Mouse (Mus musculus): Measurements from ENCODE around the gene Btbd19.

Gene Btbd19

DNA sequence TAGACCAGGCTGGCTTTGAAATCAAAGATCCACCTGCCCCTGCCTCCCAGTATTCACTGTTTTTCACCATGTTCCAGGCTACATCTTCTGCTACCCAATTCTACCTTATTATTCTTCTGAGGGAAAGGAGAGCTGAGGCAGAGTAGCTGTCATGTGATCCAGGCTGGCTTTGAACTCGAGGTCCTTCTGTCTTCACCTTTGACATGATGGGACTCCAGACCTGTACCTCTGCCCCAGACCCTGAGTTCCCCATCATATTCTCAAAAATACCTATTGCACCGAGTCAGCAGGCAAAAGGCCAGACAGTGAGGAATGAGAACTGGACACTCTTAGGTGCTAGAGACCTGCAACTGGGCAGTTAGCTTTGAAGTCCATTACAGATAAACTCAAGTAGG is 9.1 kb upstream of the Btbd19 start:
- no peak for DNase-seq (ENCODE audit: low spot score)

DNA sequence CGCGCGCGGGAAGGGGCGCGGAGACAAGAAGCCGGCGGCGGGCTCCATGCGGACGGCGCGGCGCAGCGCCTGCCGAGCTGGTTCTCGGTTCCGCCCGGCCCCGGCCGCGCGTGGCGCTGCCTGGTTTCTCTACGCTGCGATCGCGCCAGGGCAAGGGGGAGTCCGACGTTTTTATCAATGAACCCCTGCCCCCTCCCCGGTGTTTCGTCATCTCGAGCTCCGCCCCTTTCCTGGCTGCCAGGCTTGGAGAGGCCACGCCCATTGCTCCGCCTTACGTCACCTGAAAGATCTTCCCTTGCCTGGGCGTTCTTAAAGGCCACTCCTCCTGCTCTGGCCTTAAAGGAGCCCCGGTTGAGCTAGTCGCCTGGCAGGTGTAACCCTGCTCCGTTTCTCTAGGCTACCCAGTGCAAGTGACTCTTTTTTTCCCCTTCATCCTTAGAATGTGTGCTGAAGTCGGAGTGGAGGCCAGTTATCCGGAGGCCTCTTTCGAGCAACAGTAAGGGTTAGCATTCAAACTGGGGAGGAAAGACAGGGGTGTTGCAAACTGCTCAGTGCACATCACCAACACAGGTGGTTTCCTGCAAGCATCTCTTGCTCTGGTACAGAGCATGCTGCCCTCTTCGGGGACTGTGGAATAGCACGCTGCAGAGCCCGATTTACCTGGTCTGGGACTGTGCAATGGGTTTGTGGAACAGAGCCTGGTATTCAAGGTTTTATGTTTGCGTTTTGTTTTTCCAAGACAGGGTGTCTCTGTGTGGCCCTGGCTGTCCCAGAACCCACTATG is 8.5 kb upstream of the Btbd19 start, which contains the start of gene Plk3:
Plk3 (minus strand) TSS at position 147 of the 784 bp plus-strand sequence.
- DNase-seq (ENCODE audit: low spot score), result peak; percentile 98

DNA sequence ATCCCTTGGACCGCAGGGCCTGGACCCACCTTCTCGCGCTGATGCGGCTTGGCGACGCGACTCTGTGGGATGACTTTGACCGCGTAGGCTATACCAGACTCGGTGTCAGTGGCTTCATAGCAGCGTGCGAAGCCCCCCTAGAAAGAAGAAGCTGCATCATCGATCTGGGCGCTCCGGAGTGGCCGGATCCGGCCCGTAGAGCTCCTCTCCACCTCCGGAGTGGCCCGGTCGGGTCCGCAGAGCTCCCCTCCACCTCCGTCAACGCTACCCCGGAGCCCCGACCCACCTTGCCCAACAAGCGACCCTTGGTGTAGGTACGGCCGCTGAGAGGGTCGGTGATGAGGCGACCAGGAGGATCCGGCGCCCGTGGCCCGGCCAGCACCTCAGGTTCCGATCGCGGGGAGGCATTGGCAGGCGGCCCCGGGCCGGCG is 7.9 kb upstream of the Btbd19 start:
- no peak for DNase-seq (ENCODE audit: low spot score)

DNA sequence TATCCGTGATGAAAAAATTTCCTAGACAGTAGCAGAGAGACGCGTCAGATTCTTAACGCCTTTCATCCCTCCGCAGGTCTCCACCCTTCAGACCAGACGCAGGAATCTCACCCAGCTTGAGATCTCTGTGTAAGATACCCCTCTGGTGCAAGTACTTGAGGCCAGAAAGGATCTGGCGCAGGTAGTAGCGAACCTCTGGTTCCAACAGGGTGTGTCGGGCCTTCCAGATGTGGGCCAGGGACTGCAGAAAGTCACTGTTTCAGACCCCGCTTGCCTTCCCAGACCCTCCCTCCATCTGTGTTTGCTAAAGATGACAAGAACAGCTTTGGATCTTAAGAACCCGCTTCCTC is 7.2 kb upstream of the Btbd19 start:
- no peak for DNase-seq (ENCODE audit: low spot score)

DNA sequence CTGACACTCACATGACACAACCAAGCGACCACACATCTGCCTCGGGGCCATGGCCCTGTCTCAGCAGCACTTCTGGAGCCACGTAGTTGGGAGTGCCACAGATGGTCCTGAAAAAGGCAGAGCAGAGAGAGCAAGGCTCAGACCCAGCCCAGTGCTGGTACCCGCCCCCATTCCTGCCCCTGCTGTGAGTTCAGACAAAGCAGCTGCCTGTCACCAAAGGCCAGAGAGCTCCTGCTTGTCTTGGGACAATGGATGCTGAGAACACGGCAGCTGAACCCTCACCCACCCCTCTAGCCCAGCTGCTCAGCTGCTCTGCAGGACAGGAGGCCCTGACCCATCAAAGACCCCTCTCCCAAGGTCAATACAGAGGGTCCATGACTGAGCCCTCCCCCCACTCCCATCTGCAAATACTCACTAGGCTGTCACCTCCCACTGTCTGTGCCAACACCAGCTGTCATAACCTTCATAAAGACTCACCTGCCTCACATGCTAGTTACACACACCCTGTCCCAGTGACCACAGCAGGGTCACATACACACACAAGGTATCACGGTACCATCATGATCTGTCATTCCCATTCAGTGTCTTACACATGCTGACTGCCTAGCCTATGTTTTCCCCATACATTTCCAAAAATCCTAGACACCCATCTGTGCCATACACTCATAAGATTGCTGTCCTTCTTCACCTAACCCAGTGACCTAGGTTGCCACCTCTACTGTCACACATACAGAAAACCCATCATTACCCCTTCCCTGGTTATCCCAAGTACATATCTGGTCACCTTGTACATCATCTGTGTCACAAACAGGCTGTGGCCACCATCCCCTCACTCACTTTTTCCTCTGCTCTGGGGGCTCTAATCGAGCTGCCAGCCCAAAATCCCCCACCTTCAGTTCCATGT is 6.6 kb upstream of the Btbd19 start:
- no peak for DNase-seq (ENCODE audit: low spot score)

DNA sequence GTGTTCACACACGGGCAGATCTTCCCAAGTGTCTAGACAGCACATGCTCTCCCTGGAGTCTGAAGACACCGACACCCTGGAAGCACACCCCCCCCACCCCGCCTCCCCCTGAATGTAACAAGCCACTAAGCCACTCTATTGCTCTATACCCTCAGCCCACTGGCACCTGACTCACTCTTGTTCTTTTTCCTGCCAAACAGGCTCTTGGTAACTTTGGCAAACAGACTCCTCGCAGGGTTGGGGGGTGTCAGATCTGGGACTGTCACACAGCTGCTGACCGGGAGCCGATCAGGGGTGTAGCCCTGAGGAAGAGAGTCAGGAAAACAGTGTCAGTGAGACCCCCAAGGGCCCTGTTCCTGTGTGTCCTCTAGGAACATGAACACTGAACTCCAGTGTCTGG is 5.7 kb upstream of the Btbd19 start:
- DNase-seq (ENCODE audit: low spot score), result no peak

DNA sequence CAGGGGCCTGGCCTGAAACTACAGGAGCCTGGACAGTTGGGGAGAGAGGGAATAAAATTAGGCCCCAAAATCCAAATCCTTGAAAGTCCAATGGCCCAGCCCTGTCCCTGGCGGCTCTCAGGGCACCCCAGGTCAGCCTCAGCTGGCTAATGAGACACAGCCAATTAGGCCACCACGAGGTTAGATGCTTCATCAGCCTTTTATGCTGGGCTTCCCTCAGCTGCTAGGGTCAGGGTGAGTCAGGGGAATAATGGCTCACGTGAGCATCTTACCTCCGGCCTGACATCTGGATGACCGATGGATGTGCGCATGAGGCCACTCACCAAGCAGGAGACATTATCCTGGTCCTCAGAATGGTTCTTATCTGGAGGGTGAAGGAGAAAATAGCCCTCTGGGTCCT is 5.3 kb upstream of the Btbd19 start:
- no peak for DNase-seq (ENCODE audit: low spot score)

DNA sequence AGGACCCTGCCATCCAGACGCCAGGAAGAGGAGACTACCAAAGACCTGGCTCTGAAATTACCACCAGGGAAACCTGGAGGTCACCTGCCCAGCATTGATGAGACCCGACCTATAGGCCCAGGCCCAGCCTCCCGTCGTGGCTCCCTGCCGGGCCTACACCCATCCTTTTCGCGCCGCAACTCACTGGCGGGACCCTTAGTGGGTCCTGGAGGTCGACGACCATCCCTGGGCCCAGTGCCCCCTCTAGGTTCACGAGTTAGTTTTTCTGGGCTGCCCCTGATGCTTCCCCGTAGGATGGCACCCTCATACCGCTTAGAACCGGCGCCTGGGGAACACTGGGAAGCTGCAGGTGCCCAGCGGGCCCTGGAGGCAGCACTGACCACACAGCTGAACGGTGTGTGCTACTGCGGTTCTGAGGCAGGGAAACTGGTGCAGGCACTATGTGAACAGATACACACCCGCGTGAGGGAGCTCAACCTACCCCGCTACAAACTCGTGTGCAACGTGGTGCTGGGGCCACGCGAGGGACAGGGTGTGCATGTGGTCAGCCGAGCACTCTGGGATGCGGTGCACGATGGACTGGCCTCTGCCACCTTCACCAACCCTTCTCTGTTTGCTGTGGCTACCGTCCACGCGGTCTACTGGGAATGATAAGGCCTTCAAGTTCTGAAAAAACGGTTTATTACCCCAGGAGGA is 2.6 kb upstream of the Btbd19 start:
- no peak for DNase-seq (ENCODE audit: low spot score)

DNA sequence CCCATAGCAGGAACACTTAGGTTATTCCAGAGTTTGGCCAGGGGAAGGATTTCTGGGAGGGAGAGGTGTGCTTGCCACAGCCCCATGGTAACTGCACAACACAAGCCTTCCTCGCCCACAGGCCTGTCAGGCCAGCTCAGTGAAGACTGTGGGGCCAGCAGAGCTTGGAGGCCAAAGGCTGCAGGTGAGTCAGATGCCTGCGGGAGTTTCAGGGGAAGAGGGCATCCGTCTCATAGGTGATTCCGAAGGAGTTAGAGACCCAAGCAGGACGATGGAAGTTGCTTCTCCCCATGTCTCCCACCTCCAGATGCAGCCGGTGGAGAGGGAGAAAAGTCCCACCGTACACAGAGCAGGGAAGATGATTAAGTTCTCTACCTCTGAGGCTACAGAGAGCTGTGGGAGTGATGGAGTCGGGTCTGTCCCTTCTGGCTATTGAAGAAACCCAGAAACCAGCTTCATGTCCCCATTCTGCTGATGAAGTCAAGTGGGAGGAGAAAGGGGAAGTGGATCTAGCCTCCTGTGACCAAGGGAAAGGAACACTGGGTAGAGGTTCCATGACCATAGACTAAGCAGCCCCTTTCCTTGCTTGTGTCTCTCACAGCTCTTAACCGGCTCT is 1.3 kb upstream of the Btbd19 start, which contains the start of gene Tctex1d4:
Tctex1d4 (plus strand) TSS at position 120 of the 616 bp plus-strand sequence.
- DNase-seq (ENCODE audit: low spot score), result peak; percentile 49

DNA sequence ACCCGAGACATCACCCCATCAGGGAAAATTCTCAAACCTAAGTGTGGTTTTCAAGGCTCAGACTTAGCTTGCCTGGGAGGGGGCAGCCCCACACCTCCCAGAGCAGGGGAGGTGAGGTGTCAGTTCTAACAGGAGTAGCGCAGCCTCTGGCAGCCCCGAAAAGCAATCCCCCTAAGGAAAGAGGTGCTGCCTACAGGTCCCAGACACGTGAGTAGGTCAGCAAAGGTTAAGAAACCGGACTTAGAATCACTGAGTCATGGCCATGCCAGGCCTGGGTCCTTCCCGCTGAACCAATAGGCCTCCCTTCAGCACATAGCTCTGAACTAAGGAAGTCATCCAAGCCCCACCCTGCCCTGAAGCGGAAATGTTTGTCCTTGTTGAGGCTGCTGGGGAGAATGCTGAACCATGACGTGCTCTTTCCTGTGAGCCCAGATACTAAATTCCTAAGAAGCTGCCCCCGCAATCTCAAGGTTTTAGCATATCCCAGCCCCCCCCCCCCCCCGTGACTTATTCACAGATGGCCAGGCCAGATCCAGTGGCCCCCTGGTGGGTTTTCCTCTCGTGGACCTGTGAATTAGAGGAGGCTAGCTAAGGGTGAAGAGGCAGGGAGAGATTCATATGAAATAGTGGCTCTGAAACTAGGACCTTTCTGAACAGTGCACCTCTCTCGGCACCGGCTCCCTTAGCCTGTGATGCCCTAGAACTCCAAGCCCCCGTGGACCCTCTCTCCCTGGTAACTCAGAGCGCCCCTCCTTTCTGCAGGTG is 567 bp upstream of the Btbd19 start:
- DNase-seq (ENCODE audit: low spot score), result peak; percentile 64

DNA sequence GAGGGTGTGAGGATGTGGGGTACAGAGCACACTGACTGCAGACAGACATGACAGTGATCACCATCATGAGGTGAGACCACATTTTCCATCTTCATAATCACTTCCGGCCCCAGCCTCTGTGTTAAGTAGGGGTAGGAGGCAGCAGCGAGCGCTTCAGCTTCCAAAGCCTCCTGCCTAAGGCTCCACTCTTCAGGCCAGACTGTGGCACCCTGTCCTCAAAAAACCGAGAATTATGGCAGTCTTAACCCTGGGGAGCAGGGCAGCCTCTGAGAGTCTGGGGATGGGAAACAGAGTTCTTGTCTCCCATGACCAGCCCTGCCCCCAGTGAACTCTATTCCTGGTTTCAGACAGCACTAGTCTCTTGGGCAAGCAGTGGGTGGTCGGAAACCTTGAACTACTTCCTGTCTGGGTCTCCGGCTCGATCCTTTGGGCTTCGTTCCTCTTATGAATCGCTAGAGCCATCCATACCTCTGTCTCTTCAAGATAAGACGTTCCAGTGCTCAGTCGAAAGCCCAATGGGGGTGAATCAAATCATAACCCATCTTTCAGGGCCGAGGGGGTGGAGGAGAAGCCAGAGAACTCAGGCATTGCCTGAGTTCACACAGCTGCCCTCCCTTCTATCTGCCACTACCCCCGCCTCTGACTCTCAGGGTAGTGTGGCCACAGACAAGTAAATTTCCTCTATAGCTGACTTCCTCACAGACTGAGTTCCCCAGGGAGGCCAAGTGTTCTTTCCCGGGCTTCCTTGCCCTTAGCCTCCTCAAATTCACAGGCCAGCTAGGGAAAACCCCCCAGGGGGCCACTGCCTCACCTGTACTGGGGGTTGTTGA is 792 bp downstream of the Btbd19 start:
- no peak for DNase-seq (ENCODE audit: low spot score)

DNA sequence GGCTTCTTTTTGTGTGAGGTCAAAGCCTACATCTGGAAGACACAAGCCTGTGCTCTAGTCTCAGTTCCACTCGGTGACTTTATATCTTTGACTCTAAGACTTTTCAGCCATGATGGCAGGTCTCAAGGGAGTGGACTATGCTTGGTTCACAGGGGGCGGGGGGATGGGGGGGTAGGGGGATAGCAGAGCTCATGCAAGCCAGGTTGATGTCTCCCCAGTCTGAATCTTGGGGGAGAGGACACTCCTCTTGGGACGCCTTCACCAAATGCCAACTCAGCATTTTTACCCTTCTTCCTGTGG is 1.4 kb downstream of the Btbd19 start:
- DNase-seq (ENCODE audit: low spot score), result no peak

DNA sequence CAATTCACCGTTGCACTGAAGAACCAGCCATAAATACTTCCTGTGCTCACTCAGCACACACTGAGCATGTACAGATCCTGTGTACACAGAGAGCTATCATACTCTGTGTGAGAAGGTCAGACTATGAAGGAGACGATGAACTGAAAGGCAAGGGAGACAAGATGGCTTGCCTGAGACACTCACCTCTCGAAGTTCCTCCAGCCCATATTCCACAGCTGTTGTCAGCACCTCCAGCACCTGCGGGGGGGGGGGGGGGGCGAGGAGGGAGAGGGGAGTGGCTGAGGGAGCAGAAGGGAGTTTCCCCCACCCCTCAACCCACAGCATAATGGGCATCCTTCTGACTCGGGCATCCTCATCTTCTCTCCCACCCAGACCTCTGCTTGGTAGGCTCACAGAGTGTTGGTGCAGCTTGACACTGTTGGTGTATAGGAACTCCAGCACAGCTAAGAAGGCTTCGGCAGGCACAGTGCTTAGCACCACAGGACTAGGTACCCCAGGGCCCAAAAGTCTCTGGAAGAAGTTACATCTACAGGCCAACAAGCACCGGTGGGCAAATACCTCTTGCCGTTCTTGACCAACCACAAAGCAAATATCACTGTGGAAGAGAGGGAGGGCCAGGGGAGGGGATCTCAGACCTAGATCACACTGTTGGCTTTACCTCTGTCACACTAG is 1.8 kb downstream of the Btbd19 start:
- no peak for DNase-seq (ENCODE audit: low spot score)

DNA sequence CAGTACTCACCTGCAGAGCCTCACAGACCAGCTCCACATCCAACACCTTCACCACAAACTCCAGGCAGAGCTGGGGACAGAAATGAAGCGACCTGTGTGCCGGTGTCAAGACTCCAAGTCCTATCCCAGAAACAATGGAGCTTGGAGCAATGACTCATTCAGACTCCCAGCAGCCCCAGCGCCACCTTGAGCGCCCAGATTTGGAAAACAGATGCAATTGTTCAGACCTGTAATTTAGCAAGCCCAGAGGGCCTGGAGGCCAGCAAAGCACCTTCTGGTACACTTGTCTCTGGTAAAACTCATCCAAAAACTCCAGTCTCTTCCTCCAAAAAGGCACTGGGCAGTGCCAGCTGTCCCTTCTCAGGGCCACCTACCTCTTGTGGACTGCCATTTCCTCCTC is 3.3 kb downstream of the Btbd19 start:
- DNase-seq (ENCODE audit: low spot score), result no peak

DNA sequence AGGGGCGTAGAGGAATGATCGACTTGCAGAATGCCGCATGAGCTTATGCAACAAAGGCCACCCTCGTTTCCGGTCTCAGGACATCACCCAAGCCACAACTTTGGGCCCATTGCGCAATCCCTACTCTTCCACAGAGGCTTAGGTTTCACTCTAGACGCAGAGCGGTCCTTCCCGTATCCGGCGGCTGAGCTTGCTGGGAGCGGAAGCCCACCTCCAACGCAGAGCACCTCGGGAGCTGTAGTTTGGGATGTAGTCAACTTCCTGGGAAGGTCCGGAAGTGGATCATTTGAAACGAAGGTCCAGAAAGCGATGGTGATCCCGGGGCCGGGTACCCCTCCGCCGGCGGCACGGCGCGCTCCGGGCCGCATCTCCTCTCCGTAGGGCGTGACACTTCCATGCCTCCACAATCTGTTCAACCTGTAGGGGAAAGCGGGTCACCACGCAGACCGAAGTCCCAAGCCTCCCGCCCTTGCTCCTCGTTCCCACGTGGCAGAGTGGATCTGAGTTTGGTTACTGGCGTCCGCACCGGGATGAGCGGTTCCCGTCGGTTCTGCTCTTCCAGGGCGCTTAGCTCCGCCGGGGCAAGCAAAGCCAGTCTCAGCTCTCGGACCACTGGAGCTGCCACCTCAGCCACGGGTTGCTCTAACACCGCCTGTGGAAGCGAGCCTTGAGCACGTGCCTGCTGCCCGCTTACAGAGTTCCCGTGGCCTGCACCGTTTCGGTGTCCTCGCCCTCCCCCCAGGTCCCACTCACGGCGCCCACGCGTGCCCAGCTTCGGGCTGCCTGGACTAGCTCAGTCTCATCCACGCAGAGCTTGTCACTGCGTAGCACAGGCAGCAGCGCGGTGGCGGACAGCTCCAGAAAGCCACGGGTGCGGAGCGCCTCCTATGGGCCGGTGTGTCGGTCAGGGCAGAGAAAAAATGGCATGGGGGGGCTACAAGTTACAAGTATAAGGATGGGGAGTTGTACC is 4.8 kb downstream of the Btbd19 start:
- peak; percentile 86 for DNase-seq (ENCODE audit: low spot score)

DNA sequence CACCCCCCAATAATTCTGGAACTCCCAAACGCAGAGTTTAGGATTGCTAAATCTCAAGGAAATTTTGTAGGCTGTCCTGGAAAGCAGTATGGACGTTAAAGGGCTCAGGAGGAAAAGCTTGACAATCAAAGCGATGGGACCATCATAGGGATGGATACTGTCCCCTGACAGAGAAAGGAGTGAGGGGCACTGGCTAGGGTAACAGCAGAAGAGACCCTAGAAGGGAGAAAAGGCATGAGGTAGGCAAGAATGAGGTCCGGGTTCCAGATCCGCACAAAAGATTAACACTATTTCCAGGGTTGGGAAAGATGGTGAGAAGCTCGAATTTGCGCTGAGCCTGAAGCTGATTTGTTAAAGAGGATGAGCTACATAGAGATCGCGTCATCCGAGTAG is 5.5 kb downstream of the Btbd19 start:
- no peak for DNase-seq (ENCODE audit: low spot score)

DNA sequence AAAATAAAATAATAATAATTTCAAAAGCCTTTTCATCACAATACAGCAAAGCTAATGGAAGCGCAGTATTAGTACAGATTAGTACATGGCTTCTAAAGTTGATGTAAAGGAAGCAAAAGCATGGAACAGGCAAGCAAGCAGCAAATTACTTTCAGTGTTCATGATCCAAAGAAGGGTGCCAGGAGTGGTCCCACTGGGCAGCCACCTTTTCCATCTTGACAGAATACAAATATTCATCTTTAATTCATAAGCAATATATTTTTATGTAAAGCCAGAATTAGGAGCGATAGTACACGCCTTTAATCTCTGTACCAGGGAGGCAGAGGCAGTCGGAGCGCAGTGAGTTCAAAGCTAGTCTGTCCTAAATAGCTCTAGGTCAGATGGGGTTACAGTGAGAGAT is 5.9 kb downstream of the Btbd19 start:
- DNase-seq (ENCODE audit: low spot score), result no peak

DNA sequence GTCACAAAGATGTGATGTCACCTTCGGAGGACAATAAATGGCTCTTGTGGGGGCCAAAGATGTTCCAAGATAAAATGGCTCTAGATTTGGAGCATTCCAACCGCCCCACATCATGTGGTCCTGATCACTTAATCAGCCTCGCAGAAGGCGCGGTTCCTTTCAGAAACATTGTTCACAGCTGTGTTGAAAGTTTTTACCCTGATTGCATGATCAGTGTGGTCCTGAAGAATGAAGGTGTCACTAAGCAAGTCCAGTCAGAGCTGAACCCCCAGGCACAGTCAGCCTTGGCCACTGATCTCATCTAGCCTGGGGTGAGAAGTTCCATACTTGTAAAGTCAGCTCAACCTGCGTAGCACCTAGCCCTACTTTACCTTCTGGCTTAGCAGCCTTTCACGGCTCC is 7.6 kb downstream of the Btbd19 start:
- no peak for DNase-seq (ENCODE audit: low spot score)

DNA sequence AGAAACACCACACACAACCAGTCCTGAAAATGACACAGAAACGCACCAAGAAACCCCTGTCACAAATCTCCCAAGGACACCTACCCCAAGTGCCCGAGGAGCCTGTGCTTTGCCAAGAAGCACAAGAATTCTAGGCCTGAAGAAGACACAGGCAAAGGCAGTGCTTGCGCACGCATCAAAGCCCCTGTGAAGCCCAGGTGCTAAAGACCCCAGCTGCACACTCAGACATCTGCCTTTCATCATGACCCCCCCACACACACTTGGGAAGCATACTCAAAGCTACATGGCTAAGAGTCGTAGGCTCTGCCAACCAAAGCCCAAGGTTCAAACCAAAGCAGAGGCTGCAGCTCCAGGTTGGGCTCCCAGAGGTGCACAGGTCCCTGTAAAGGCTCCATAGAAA is 9.9 kb downstream of the Btbd19 start:
- no peak for DNase-seq (ENCODE audit: low spot score)
